Mouse (Mus musculus): ENCODE results near the gene Lrrc8e. TPM values are rescaled to one million over a fixed set of nuclear protein-coding genes. Genes with fewer than 3 reads are reported as not detected.

Lrrc8e gene
- polyA plus RNA-seq, 1 experiment = 0.16 TPM

GRCm38 (mm10) chr8:4193588-4193894, 33.1 kb upstream of the Lrrc8e start:
- H3K4me3 ChIP-seq (ENCODE audit: control insufficient read depth, low read depth, low read length) = no peak overlapping the region
- TF ChIP-seq POLR2A (IDR thresholded peaks at IDR 0.05; ENCODE audit: control insufficient read depth, low read depth, low read length) (no peak), CTCF (IDR thresholded peaks at IDR 0.05; ENCODE audit: control insufficient read depth, insufficient read depth, insufficient replicate concordance, low read depth, low read length) (no peak)
- no peak overlapping the region for H3K27ac ChIP-seq (ENCODE audit: control insufficient read depth, insufficient read depth, low read depth, low read length)
- peaks cover 6% of the 10 kb centered on the region for H3K4me1 ChIP-seq (ENCODE audit: control insufficient read depth, insufficient read depth, low read length)
- no peaks in the 10 kb centered on the region; the same call in 1 of the 2 replicates for H3K36me3 ChIP-seq (ENCODE audit: control insufficient read depth, insufficient read depth, low read length)
- no peaks in the 10 kb centered on the region for H3K27me3 ChIP-seq (ENCODE audit: control insufficient read depth, insufficient read depth, low read length)

GRCm38 (mm10) chr8:4201321-4201720, 25.3 kb upstream of the Lrrc8e start:
- H3K36me3 ChIP-seq (ENCODE audit: control insufficient read depth, insufficient read depth, low read length) = no peaks in the 10 kb centered on the region
- no peak for TF ChIP-seq POLR2A (IDR thresholded peaks at IDR 0.05; ENCODE audit: control insufficient read depth, low read depth, low read length)
- TF ChIP-seq CTCF (IDR thresholded peaks at IDR 0.05; ENCODE audit: control insufficient read depth, insufficient read depth, insufficient replicate concordance, low read depth, low read length) = no peak
- H3K4me3 ChIP-seq (ENCODE audit: control insufficient read depth, low read depth, low read length) = no peak overlapping the region
- H3K27me3 ChIP-seq (ENCODE audit: control insufficient read depth, insufficient read depth, low read length) = no peaks in the 10 kb centered on the region
- peaks cover 15% of the 10 kb centered on the region for H3K4me1 ChIP-seq (ENCODE audit: control insufficient read depth, insufficient read depth, low read length)
- no peak overlapping the region for H3K27ac ChIP-seq (ENCODE audit: control insufficient read depth, insufficient read depth, low read depth, low read length)

GRCm38 (mm10) chr8:4205246-4206123, 21.1 kb upstream of the Lrrc8e start:
- Histone ChIP-seq H3K4me1 (ENCODE audit: control insufficient read depth, insufficient read depth, low read length) (peaks cover 21% of the 10 kb centered on the region), H3K36me3 (ENCODE audit: control insufficient read depth, insufficient read depth, low read length) (no peaks in the 10 kb centered on the region), H3K27ac (ENCODE audit: control insufficient read depth, insufficient read depth, low read depth, low read length) (no peak overlapping the region), H3K27me3 (ENCODE audit: control insufficient read depth, insufficient read depth, low read length) (no peaks in the 10 kb centered on the region), H3K4me3 (ENCODE audit: control insufficient read depth, low read depth, low read length) (peak overlapping the region; percentile 73)
- TF ChIP-seq POLR2A (IDR thresholded peaks at IDR 0.05; ENCODE audit: control insufficient read depth, low read depth, low read length) (no peak), CTCF (IDR thresholded peaks at IDR 0.05; ENCODE audit: control insufficient read depth, insufficient read depth, insufficient replicate concordance, low read depth, low read length) (0 out of 2 replicates have a peak, but pooled peaks have one; percentile 12)

- TF ChIP-seq POLR2A (IDR thresholded peaks at IDR 0.05; ENCODE audit: control insufficient read depth, low read depth, low read length) = no peak
- no peak for TF ChIP-seq CTCF (IDR thresholded peaks at IDR 0.05; ENCODE audit: control insufficient read depth, insufficient read depth, insufficient replicate concordance, low read depth, low read length)
- Histone ChIP-seq H3K4me3 (ENCODE audit: control insufficient read depth, low read depth, low read length) (peak overlapping the region; percentile 73), H3K27me3 (ENCODE audit: control insufficient read depth, insufficient read depth, low read length) (no peaks in the 10 kb centered on the region), H3K4me1 (ENCODE audit: control insufficient read depth, insufficient read depth, low read length) (peaks cover 21% of the 10 kb centered on the region), H3K36me3 (ENCODE audit: control insufficient read depth, insufficient read depth, low read length) (no peaks in the 10 kb centered on the region), H3K27ac (ENCODE audit: control insufficient read depth, insufficient read depth, low read depth, low read length) (no peak overlapping the region)
These were observed 20.2 kb upstream of the Lrrc8e start for GRCm38 (mm10) chr8:4206182-4207015.

GRCm38 (mm10) chr8:4207016-4207350, 19.6 kb upstream of the Lrrc8e start:
- H3K4me1 ChIP-seq (ENCODE audit: control insufficient read depth, insufficient read depth, low read length) = peaks cover 21% of the 10 kb centered on the region
- H3K36me3 ChIP-seq (ENCODE audit: control insufficient read depth, insufficient read depth, low read length) = no peaks in the 10 kb centered on the region
- no peak overlapping the region for H3K27ac ChIP-seq (ENCODE audit: control insufficient read depth, insufficient read depth, low read depth, low read length)
- H3K27me3 ChIP-seq (ENCODE audit: control insufficient read depth, insufficient read depth, low read length) = no peaks in the 10 kb centered on the region
- TF ChIP-seq POLR2A (IDR thresholded peaks at IDR 0.05; ENCODE audit: control insufficient read depth, low read depth, low read length) (no peak), CTCF (IDR thresholded peaks at IDR 0.05; ENCODE audit: control insufficient read depth, insufficient read depth, insufficient replicate concordance, low read depth, low read length) (no peak)
- H3K4me3 ChIP-seq (ENCODE audit: control insufficient read depth, low read depth, low read length) = peak overlapping the region; percentile 73

- Histone ChIP-seq H3K27ac (ENCODE audit: control insufficient read depth, insufficient read depth, low read depth, low read length) (no peak overlapping the region), H3K27me3 (ENCODE audit: control insufficient read depth, insufficient read depth, low read length) (no peaks in the 10 kb centered on the region), H3K4me3 (ENCODE audit: control insufficient read depth, low read depth, low read length) (no peak overlapping the region), H3K36me3 (ENCODE audit: control insufficient read depth, insufficient read depth, low read length) (no peaks in the 10 kb centered on the region), H3K4me1 (ENCODE audit: control insufficient read depth, insufficient read depth, low read length) (peaks cover 31% of the 10 kb centered on the region)
- TF ChIP-seq POLR2A (IDR thresholded peaks at IDR 0.05; ENCODE audit: control insufficient read depth, low read depth, low read length) (no peak), CTCF (IDR thresholded peaks at IDR 0.05; ENCODE audit: control insufficient read depth, insufficient read depth, insufficient replicate concordance, low read depth, low read length) (no peak)
These were observed 15.5 kb upstream of the Lrrc8e start for GRCm38 (mm10) chr8:4211097-4211496.

GRCm38 (mm10) chr8:4212809-4213209, 13.8 kb upstream of the Lrrc8e start:
- no peak for TF ChIP-seq POLR2A (IDR thresholded peaks at IDR 0.05; ENCODE audit: control insufficient read depth, low read depth, low read length)
- TF ChIP-seq CTCF (IDR thresholded peaks at IDR 0.05; ENCODE audit: control insufficient read depth, insufficient read depth, insufficient replicate concordance, low read depth, low read length) = no peak
- H3K27ac ChIP-seq (ENCODE audit: control insufficient read depth, insufficient read depth, low read depth, low read length) = no peak overlapping the region
- peak overlapping the region; percentile 20; the same call in 1 of the 2 replicates for H3K4me3 ChIP-seq (ENCODE audit: control insufficient read depth, low read depth, low read length)
- H3K27me3 ChIP-seq (ENCODE audit: control insufficient read depth, insufficient read depth, low read length) = 0 out of 2 replicates have a peak, but pooled peaks cover 2% of the 10 kb centered on the region
- H3K4me1 ChIP-seq (ENCODE audit: control insufficient read depth, insufficient read depth, low read length) = peaks cover 37% of the 10 kb centered on the region
- H3K36me3 ChIP-seq (ENCODE audit: control insufficient read depth, insufficient read depth, low read length) = no peaks in the 10 kb centered on the region

Data from testis, adult 2 months (tissue).